Mouse (Mus musculus) urinary bladder, postnatal 14 days (tissue): ENCODE data around the gene Mmp11.

Experiments used
- DNase-seq: peaks from one replicate; pipeline ENCODE4 v3.0.0; 2021; ENCODE audit warnings: low spot score

Gene Mmp11

GRCm38 (mm10) chr10:75935680-75936541 lies at the start of gene Mmp11:
Gene Mmp11, minus strand, starts transcription at chr10:75936496.
- peak; percentile 69 for DNase-seq

- DNase-seq, result no peak
These were observed 43.1 kb upstream of the Mmp11 start for GRCm38 (mm10) chr10:75979432-75979831.

- DNase-seq, result no peak
These were observed 42.5 kb upstream of the Mmp11 start for GRCm38 (mm10) chr10:75978835-75979157.

GRCm38 (mm10) chr10:75978119-75978834 lies 42.0 kb upstream of the Mmp11 start:
- no peak for DNase-seq

- no peak for DNase-seq
These were observed 38.9 kb upstream of the Mmp11 start for GRCm38 (mm10) chr10:75975216-75975615.

GRCm38 (mm10) chr10:75973846-75974245 lies 37.5 kb upstream of the Mmp11 start:
- no peak for DNase-seq

GRCm38 (mm10) chr10:75954381-75954811 lies 18.1 kb upstream of the Mmp11 start, which contains the start of gene Gm5134:
Gene Gm5134, plus strand, starts transcription at chr10:75954514.
- DNase-seq, result no peak

- peak; percentile 46 for DNase-seq
These were observed 15.2 kb upstream of the Mmp11 start for GRCm38 (mm10) chr10:75951424-75952050.

GRCm38 (mm10) chr10:75950791-75951210 lies 14.5 kb upstream of the Mmp11 start:
- DNase-seq, result peak; percentile 27

- DNase-seq, result no peak
These were observed 13.1 kb upstream of the Mmp11 start for GRCm38 (mm10) chr10:75949053-75950045.

GRCm38 (mm10) chr10:75948079-75948478 lies 11.8 kb upstream of the Mmp11 start:
- DNase-seq, result no peak

GRCm38 (mm10) chr10:75945896-75946295 lies 9.6 kb upstream of the Mmp11 start:
- no peak for DNase-seq

GRCm38 (mm10) chr10:75945213-75945612 lies 8.9 kb upstream of the Mmp11 start:
- no peak for DNase-seq

- DNase-seq, result no peak
These were observed 7.9 kb upstream of the Mmp11 start for GRCm38 (mm10) chr10:75944066-75944772.

GRCm38 (mm10) chr10:75942736-75943477 lies 6.6 kb upstream of the Mmp11 start, which contains the start of gene Vpreb3:
Gene Vpreb3, plus strand, starts transcription at chr10:75943057.
- DNase-seq, result no peak

- no peak for DNase-seq
These were observed 4.9 kb upstream of the Mmp11 start for GRCm38 (mm10) chr10:75941042-75941824.

- no peak for DNase-seq
These were observed 4.2 kb upstream of the Mmp11 start, which contains the start of gene Gm867 for GRCm38 (mm10) chr10:75940520-75940919. Gene Gm867, minus strand, starts transcription at chr10:75940672.

- no peak for DNase-seq
These were observed 3.4 kb upstream of the Mmp11 start for GRCm38 (mm10) chr10:75939481-75940234.
